Comparison of ENCODE assay signal across 9 mouse cellular contexts in the genomic region with DNA sequence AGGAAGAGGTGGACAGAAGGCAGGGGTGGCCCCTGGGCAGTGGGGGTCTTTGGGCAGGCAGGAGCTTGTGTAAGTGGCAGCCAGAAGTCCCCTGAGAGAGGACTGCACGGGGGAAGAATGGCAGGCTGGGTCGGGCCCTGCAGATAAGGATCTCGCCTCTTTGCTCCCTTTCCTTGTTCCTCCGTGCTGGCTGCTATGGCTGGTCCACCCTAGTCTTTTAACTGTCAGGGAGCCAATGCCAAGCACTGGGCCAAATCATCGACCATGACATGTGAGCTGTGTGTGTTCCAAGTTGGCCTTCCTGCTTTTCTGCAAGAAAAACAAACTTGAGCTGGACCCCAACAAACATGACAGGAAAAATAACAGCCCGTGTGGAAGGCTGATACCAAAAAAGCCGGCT.
DNase-seq lines count a peak whose midpoint lies in the region; ATAC-seq lines count a peak whose summit lies in the region.
"Had no signal": no experiment of that assay in that cellular context is flagged by ENCODE, and none has a peak within 500 bp of the region (broad histone marks: within the 10 kb centered on the region; RNA-seq: fewer than 3 reads in every experiment).

No protein-coding gene starts in this region.

- ATAC-seq in megakaryocyte, adult 5-6 weeks (ENCODE audit: poor library complexity, severe bottlenecking), result no peak
- ATAC-seq in midbrain, embryonic 14.5 days (ENCODE audit: low FRiP score, low TSS enrichment), result no peak
- no peak for ATAC-seq in hindbrain, embryonic 11.5 days (ENCODE audit: low FRiP score)
- ATAC-seq: forebrain, embryonic 15.5 days had no signal

- H3K9ac ChIP-seq in midbrain, embryonic 14.5 days (replicated peaks; ENCODE audit: low read length), result no peak overlapping the region
- H3K9ac ChIP-seq in hindbrain, embryonic 11.5 days (ENCODE audit: low read depth, low read length), result no peak overlapping the region
- H3K9ac ChIP-seq: forebrain, embryonic 15.5 days had no signal

- no peaks in the 10 kb centered on the region for H3K9me3 ChIP-seq in midbrain, embryonic 14.5 days (ENCODE audit: control insufficient read depth, low read length)
- no peaks in the 10 kb centered on the region for H3K9me3 ChIP-seq in hindbrain, embryonic 11.5 days (ENCODE audit: control insufficient read depth, low read length)
- H3K9me3 ChIP-seq: forebrain, embryonic 15.5 days had no signal

- WGBS in midbrain, embryonic 14.5 days, result 61% methylated on average over 7 of the region's 7 CpGs
- WGBS in hindbrain, embryonic 11.5 days, result 46% methylated on average over 7 of the region's 7 CpGs

- H3K27me3 ChIP-seq in midbrain, embryonic 14.5 days (ENCODE audit: control insufficient read depth, insufficient read depth, low read length), result no peaks in the 10 kb centered on the region
- no peaks in the 10 kb centered on the region for H3K27me3 ChIP-seq in hindbrain, embryonic 11.5 days (ENCODE audit: control insufficient read depth, insufficient read depth, low read length)
- H3K27me3 ChIP-seq: forebrain, embryonic 15.5 days had no signal

- no peak overlapping the region for H3K27ac ChIP-seq in midbrain, embryonic 14.5 days (replicated peaks; ENCODE audit: low read depth, low read length)
- no peak overlapping the region for H3K27ac ChIP-seq in hindbrain, embryonic 11.5 days (ENCODE audit: low read depth, low read length)
- H3K27ac ChIP-seq: forebrain, embryonic 15.5 days had no signal

- no peak overlapping the region for H3K4me3 ChIP-seq in midbrain, embryonic 14.5 days (replicated peaks; ENCODE audit: low read depth, low read length)
- H3K4me3 ChIP-seq in hindbrain, embryonic 11.5 days (ENCODE audit: low read depth, low read length), result no peak overlapping the region
- H3K4me3 ChIP-seq: forebrain, embryonic 15.5 days had no signal

- no peaks in the 10 kb centered on the region for H3K36me3 ChIP-seq in midbrain, embryonic 14.5 days (ENCODE audit: control insufficient read depth, insufficient read depth, low read length)
- H3K36me3 ChIP-seq in hindbrain, embryonic 11.5 days (ENCODE audit: control insufficient read depth, insufficient read depth, low read length), result no peaks in the 10 kb centered on the region
- H3K36me3 ChIP-seq: forebrain, embryonic 15.5 days had no signal

- H3K4me1 ChIP-seq in midbrain, embryonic 14.5 days (ENCODE audit: control insufficient read depth, insufficient read depth, low read length), result no peaks in the 10 kb centered on the region
- no peaks in the 10 kb centered on the region for H3K4me1 ChIP-seq in hindbrain, embryonic 11.5 days (replicated peaks; ENCODE audit: control insufficient read depth, insufficient read depth, low read length)
- H3K4me1 ChIP-seq: forebrain, embryonic 15.5 days had no signal

- peak; percentile 8 for DNase-seq in ovary, postnatal 10 days (ENCODE audit: low spot score)
- DNase-seq in ovary, adult 18-20 months (ENCODE audit: low spot score), result no peak
- DNase-seq in heart, adult 8-10 months (ENCODE audit: low spot score), result peak; percentile 53
- peak; percentile 47 for DNase-seq in kidney, adult 9 months
- DNase-seq in midbrain, embryonic 14.5 days, result no peak
- DNase-seq in hindbrain, embryonic 11.5 days (ENCODE audit: low spot score), result no peak
- DNase-seq: thymus, postnatal 25 days had no signal

- no peak overlapping the region for H3K4me2 ChIP-seq in midbrain, embryonic 14.5 days (ENCODE audit: low read length)
- no peak overlapping the region for H3K4me2 ChIP-seq in hindbrain, embryonic 11.5 days (replicated peaks; ENCODE audit: low read depth, low read length)
- H3K4me2 ChIP-seq: forebrain, embryonic 15.5 days had no signal

Comparison
In these comparisons a context has a peak if more than half of its experiments do, and no peak if none do; other contexts are left out.
1. DNase-seq: peak in ovary, postnatal 10 days (single experiment), heart, adult 8-10 months (single experiment) and kidney, adult 9 months (single experiment); none in ovary, adult 18-20 months (single experiment), midbrain, embryonic 14.5 days (single experiment) and hindbrain, embryonic 11.5 days (single experiment).